Mouse (Mus musculus) heart, embryonic 11.5 days (tissue): ENCODE measurements at regions not wholly inside any gene's neighbourhood (a gene's known extent, or its start where the extent isn't known, plus 50 kb on each side); places are given as distances from the start of the nearest gene placed in this dataset.
"Not testable (repeated sequence)": the region's sequence is repeated elsewhere in the genome, so short reads cannot be mapped to it uniquely, and the experiment has no call there.

Experiments
- ATAC-seq: fragments of 200-750 bp; cut with Nextera tagmentation; replicated peaks from 2 replicates; pipeline ENCODE4 v1.8.0; 2017; ENCODE audit warnings: moderate library complexity; ENCODE audit not compliant: insufficient number of reproducible peaks, low FRiP score, low TSS enrichment
- H3K27ac ChIP-seq: fragments of 300-500 bp; sonication (generic); 2 replicates; pipeline ENCODE4 v1.5.1; 2014; ENCODE audit warnings: mild to moderate bottlenecking, low read depth, low read length
- H3K27me3 ChIP-seq: fragments of 300-500 bp; sonication (generic); 2 replicates; pipeline ENCODE4 v1.6.1; 2014; ENCODE audit warnings: mild to moderate bottlenecking, low read length, mixed read lengths; ENCODE audit not compliant: control insufficient read depth, insufficient read depth
- H3K36me3 ChIP-seq: fragments of 300-500 bp; sonication (generic); 2 replicates; pipeline ENCODE4 v1.6.1; 2014; ENCODE audit warnings: mild to moderate bottlenecking, low read length, moderate library complexity, mixed read lengths; ENCODE audit not compliant: control insufficient read depth, insufficient read depth
- H3K4me1 ChIP-seq: fragments of 300-500 bp; sonication (generic); 2 replicates; pipeline ENCODE4 v1.6.1; 2014; ENCODE audit warnings: low read length; ENCODE audit not compliant: control insufficient read depth, insufficient read depth
- H3K4me2 ChIP-seq: fragments of 300-500 bp; sonication (generic); 2 replicates; pipeline ENCODE4 v1.6.1; 2014; ENCODE audit warnings: mild to moderate bottlenecking, moderate library complexity
- H3K4me3 ChIP-seq: fragments of 300-500 bp; sonication (generic); 2 replicates; pipeline ENCODE4 v1.5.1; 2014; ENCODE audit warnings: low read depth, low read length
- H3K9ac ChIP-seq: fragments of 300-500 bp; sonication (generic); 2 replicates; pipeline ENCODE4 v1.6.1; 2014; ENCODE audit warnings: mild to moderate bottlenecking, low read depth, low read length, moderate library complexity
- H3K9me3 ChIP-seq: fragments of 300-500 bp; sonication (generic); replicated peaks from 2 replicates; pipeline ENCODE4 v1.6.1; 2016; ENCODE audit warnings: low read length; ENCODE audit not compliant: control insufficient read depth
- WGBS: fragments of 180-500 bp; shearing (Covaris S2); extraction: QIAGEN DNeasy Blood & Tissue Kit; methylation state at CpG from one replicate; pipeline ENCODE4 v1.1.7; 2014; ENCODE audit not compliant: insufficient replicate concordance; 5-methylcytosine and 5-hydroxymethylcytosine counted together

DNA sequence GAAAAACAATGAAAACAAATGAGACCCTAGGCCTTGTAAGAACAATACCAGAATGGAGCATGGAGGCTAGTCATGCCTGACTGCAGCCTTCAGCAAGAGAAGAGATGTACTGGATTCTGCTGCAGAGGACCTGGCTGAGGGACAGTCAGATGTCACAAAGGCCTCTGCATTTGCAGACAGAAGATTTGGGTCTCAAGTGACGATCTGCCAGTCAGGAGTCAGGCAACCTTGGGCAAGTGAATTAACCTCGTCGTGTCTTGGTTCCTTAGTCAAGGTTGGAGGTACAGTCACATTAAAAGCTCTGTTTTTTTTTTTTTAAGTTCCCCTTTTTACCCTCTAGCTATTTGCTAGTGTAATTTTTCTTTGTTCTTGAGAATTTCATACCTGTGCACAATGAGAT, 276.6 kb downstream of the Eipr1 start:
- Histone ChIP-seq H3K36me3 (no peaks in the 10 kb centered on the region), H3K27ac (no peak overlapping the region), H3K4me3 (no peak overlapping the region), H3K9ac (no peak overlapping the region), H3K9me3 (no peaks in the 10 kb centered on the region), H3K27me3 (no peaks in the 10 kb centered on the region), H3K4me1 (no peaks in the 10 kb centered on the region), H3K4me2 (no peak overlapping the region)
- WGBS: 80% methylated on average over 3 of the region's 3 CpGs
- no peak for ATAC-seq

DNA sequence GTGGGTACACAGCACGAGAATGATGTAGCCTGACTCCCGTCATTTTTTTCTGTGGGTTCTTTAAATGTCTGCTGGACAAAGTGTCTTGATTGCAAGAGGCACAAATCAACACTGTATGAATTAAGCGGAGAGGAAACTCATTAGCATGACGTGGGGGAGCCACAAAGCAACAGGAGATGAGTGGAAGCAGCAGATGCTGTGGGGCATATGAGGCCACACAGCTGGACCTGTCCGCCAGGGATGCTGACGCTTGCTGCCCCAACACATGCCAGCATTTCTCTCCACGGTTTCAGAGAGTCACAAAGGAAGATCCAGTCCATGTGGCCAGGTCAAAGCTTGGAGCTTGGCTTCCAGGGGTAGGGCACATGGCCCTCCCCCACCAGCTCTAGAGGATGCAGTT, 277.9 kb downstream of the Eipr1 start:
- Histone ChIP-seq H3K9ac (no peak overlapping the region), H3K4me2 (no peak overlapping the region), H3K27me3 (no peaks in the 10 kb centered on the region), H3K4me3 (no peak overlapping the region), H3K4me1 (no peaks in the 10 kb centered on the region), H3K9me3 (no peaks in the 10 kb centered on the region), H3K27ac (no peak overlapping the region), H3K36me3 (no peaks in the 10 kb centered on the region)
- ATAC-seq: no peak
- WGBS: 62% methylated on average over 7 of the region's 7 CpGs

GRCm38 (mm10) chr12:29046009-29046408, 294.4 kb downstream of the Eipr1 start:
- no peaks in the 10 kb centered on the region for H3K27me3 ChIP-seq
- no peak overlapping the region for H3K4me3 ChIP-seq
- no peak overlapping the region for H3K9ac ChIP-seq
- H3K27ac ChIP-seq: no peak overlapping the region
- ATAC-seq: no peak
- no peaks in the 10 kb centered on the region for H3K9me3 ChIP-seq
- no peaks in the 10 kb centered on the region for H3K36me3 ChIP-seq
- H3K4me2 ChIP-seq: no peak overlapping the region
- H3K4me1 ChIP-seq: peaks cover 17% of the 10 kb centered on the region
- WGBS: 78% methylated on average over 8 of the region's 8 CpGs

DNA sequence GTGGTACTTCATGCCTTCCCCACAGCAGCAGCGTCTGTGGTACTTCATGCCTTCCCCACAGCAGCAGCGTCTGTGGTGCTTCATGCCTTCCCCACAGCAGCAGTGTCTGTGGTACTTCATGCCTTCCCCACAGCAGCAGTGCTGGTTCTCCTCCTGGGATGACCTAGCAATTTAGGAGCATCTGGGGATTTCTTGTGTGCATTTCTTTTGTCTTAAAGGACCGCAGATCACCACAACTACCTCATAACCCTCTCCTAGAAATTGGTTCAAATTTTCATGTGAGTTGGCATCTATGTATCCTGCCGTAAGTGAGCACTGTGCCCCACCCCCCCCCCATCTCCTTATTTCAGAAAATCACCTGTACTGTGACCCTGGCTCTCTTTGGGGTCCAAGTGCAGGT, 297.0 kb downstream of the Eipr1 start:
- ATAC-seq, H3K36me3 ChIP-seq, H3K9me3 ChIP-seq, H3K4me2 ChIP-seq, H3K27ac ChIP-seq, H3K27me3 ChIP-seq, H3K4me3 ChIP-seq, H3K9ac ChIP-seq: not testable (repeated sequence)
- H3K4me1 ChIP-seq: peaks cover 18% of the 10 kb centered on the region
- WGBS: 57% methylated on average over 3 of the region's 4 CpGs

DNA sequence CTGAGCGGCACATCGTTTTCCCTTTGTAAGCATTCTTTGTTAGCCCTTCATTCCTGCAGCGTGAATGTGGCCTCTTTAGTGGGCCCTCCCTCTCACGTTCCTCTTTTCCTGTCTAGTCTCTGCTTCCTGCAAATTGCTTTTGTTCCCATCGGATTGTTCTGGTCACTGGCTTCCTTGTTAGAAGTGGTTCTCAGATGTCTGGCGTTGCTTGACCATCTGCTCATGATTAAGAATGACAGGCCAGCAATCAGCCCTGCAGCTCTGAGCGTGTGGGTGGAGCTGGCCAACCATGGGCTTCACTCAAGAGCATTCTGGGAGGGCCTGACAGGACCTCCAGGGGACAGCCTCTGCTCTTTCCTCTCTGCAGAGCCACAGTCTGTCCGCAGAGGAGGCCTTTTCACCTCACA, 297.5 kb downstream of the Eipr1 start:
- Histone ChIP-seq H3K4me3 (no peak overlapping the region), H3K36me3 (no peaks in the 10 kb centered on the region), H3K4me1 (peaks cover 18% of the 10 kb centered on the region), H3K4me2 (0 out of 2 replicates have a peak overlapping the region, but pooled peaks have one; percentile 0), H3K9me3 (no peaks in the 10 kb centered on the region), H3K27me3 (no peaks in the 10 kb centered on the region), H3K9ac (no peak overlapping the region), H3K27ac (peak overlapping the region; percentile 58)
- peak; percentile 68; the same call in 1 of the 2 replicates for ATAC-seq
- 7% methylated on average over 8 of the region's 8 CpGs for WGBS

- Histone ChIP-seq H3K36me3 (no peaks in the 10 kb centered on the region), H3K4me2 (no peak overlapping the region), H3K27ac (peak overlapping the region; percentile 58; the same call in 1 of the 2 replicates), H3K4me3 (no peak overlapping the region), H3K27me3 (no peaks in the 10 kb centered on the region), H3K4me1 (peaks cover 18% of the 10 kb centered on the region), H3K9me3 (no peaks in the 10 kb centered on the region), H3K9ac (no peak overlapping the region)
- ATAC-seq: no peak
Measured at GRCm38 (mm10) chr12:29049801-29050200, 298.2 kb downstream of the Eipr1 start.

DNA sequence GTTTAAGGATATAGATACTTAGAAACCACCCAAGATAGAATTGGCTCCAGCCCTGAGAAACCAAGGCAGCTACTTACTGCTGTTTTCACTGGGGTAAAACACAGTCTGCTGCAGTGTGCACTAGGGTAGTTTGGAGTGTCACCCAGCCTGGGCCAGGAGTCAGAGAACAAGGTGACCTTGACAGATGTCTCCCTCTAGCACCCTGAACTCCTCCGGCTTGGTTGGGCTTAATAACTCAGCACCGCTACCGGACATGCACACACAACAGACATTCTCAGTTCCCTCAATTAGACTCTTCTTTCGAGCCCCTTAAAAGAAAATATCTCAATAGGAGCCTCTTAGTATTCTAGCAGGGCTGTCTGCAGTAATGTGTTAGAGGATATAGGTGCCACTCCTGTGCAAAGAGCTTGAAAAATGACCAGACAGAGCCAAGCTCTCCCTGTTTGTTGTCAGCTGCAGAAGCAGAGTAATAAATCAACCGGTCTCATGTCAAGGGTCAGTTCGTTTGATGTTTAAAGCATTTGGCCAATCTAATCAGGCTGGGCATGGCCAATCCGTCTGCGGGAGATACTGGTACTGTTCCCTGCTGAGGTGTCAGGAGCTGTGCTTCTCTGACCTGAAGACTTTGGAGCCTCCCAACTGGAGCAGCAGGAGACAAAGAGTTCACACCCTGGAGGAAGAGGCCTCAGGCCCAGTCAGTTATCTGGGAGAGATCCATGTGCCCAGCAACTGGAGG, 299.1 kb downstream of the Eipr1 start:
- Histone ChIP-seq H3K4me2 (no peak overlapping the region), H3K36me3 (no peaks in the 10 kb centered on the region), H3K27ac (peak overlapping the region; percentile 58), H3K4me1 (peaks cover 18% of the 10 kb centered on the region), H3K9ac (no peak overlapping the region), H3K27me3 (no peaks in the 10 kb centered on the region), H3K9me3 (no peaks in the 10 kb centered on the region), H3K4me3 (no peak overlapping the region)
- 14% methylated on average over 8 of the region's 8 CpGs for WGBS
- no peak for ATAC-seq

GRCm38 (mm10) chr12:29054367-29054766, 302.8 kb downstream of the Eipr1 start:
- ATAC-seq: no peak
- Histone ChIP-seq H3K9me3 (no peaks in the 10 kb centered on the region), H3K4me1 (peaks cover 17% of the 10 kb centered on the region), H3K27ac (no peak overlapping the region), H3K36me3 (no peaks in the 10 kb centered on the region), H3K4me2 (no peak overlapping the region), H3K4me3 (no peak overlapping the region), H3K9ac (no peak overlapping the region), H3K27me3 (no peaks in the 10 kb centered on the region)
- WGBS: 56% methylated on average over 7 of the region's 7 CpGs

GRCm38 (mm10) chr12:29062025-29062637, 310.5 kb downstream of the Eipr1 start:
- WGBS: 63% methylated on average over 14 of the region's 14 CpGs
- no peak for ATAC-seq
- H3K4me3 ChIP-seq: no peak overlapping the region
- no peaks in the 10 kb centered on the region for H3K4me1 ChIP-seq
- no peaks in the 10 kb centered on the region for H3K9me3 ChIP-seq
- no peaks in the 10 kb centered on the region for H3K36me3 ChIP-seq
- no peak overlapping the region for H3K9ac ChIP-seq
- H3K27ac ChIP-seq: no peak overlapping the region
- no peaks in the 10 kb centered on the region for H3K27me3 ChIP-seq
- no peak overlapping the region for H3K4me2 ChIP-seq
